Mouse (Mus musculus) stomach, postnatal 0 days (tissue): ENCODE results near the gene Zfp804b.

Experiments used
- CTCF ChIP-seq: IDR thresholded peaks from 2 replicates; pipeline ENCODE4 v1.5.1; 2016; ENCODE audit warnings: antibody characterized with exemption, low read depth, mild to moderate bottlenecking, moderate library complexity
- EP300 ChIP-seq: optimal IDR thresholded peaks from 2 replicates; pipeline ENCODE3; 2016; ENCODE audit warnings: antibody characterized with exemption

- TF ChIP-seq EP300 (no peak), CTCF (no peak)
Measured at GRCm38 (mm10) chr5:7325594-7325993, 19.0 kb downstream of the Zfp804b start.
